Mouse (Mus musculus) forebrain, embryonic 12.5 days (tissue): Measurements from ENCODE around the gene Gm8332. TPM values are rescaled to one million over a fixed set of nuclear protein-coding genes. Genes with fewer than 3 reads are reported as not detected.
"Not testable (repeated sequence)": the region's sequence is repeated elsewhere in the genome, so short reads cannot be mapped to it uniquely, and the experiment has no call there.

ENCODE experiments used
- ATAC-seq: fragments of 200-750 bp; cut with Nextera tagmentation; 2 replicates; pipeline ENCODE4 v1.8.0; 2017; ENCODE audit warnings: moderate TSS enrichment; ENCODE audit not compliant: low FRiP score
- H3K27ac ChIP-seq: fragments of 300-500 bp; sonication (generic); 2 replicates; pipeline ENCODE4 v1.5.1; 2016; ENCODE audit warnings: mild to moderate bottlenecking
- H3K27me3 ChIP-seq: fragments of 300-500 bp; sonication (generic); 2 replicates; pipeline ENCODE4 v1.6.1; 2016; ENCODE audit warnings: mild to moderate bottlenecking
- H3K36me3 ChIP-seq: fragments of 300-500 bp; sonication (generic); replicated peaks from 2 replicates; pipeline ENCODE4 v1.6.1; 2016; ENCODE audit warnings: mild to moderate bottlenecking
- H3K4me1 ChIP-seq: fragments of 300-500 bp; sonication (generic); 2 replicates; pipeline ENCODE4 v1.6.1; 2016
- H3K4me2 ChIP-seq: fragments of 300-500 bp; sonication (generic); 2 replicates; pipeline ENCODE4 v1.6.1; 2016; ENCODE audit warnings: mild to moderate bottlenecking, moderate library complexity
- H3K4me3 ChIP-seq: fragments of 300-500 bp; sonication (generic); replicated peaks from 2 replicates; pipeline ENCODE4 v1.5.1; 2016; ENCODE audit warnings: mild to moderate bottlenecking
- H3K9ac ChIP-seq: fragments of 300-500 bp; sonication (generic); 2 replicates; pipeline ENCODE4 v1.6.1; 2016; ENCODE audit warnings: mild to moderate bottlenecking
- H3K9me3 ChIP-seq: fragments of 300-500 bp; sonication (generic); 2 replicates; pipeline ENCODE4 v1.6.1; 2016
- WGBS: fragments of 180-500 bp; shearing (Covaris S2); methylation state at CpG from one replicate; pipeline ENCODE4 v1.1.7; 2016; 5-methylcytosine and 5-hydroxymethylcytosine counted together
- polyA plus RNA-seq: library from polyadenylated mRNA; unstranded; fragments of >200 nt; fragmentation: Nextera tagmentation; extraction: Ambion mirVana; gene quantifications from 2 replicates; pipeline ENCODE4 v1.2.1, GENCODE M21; 2016

The Gm8332 gene
- polyA plus RNA-seq: not detected in 2 replicates

DNA sequence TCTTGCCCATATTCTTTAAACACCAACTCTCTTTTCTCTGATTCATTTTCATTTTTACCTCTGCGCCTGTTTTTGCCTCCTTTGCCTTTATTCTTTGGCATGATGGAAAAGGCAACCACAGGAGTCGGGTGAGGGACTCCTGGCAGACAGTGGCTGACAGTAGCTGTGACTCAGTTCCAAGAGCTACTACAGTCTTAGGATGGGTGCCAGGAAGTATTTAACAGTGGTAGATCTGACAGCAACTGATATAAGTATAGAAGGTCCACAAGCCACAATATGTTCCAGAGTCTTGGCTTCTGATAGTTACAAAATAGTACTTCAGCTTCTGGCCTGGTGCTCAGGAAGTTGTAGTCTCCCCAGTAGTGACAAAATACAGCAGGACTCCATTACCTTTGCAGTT, at the start of gene Gm8332:
Gm8332 (minus strand) TSS at position 101 of the 400 bp plus-strand sequence.
- not testable (repeated sequence) for H3K27ac ChIP-seq, H3K9ac ChIP-seq, H3K4me3 ChIP-seq, H3K36me3 ChIP-seq, H3K4me1 ChIP-seq, H3K9me3 ChIP-seq, H3K4me2 ChIP-seq, ATAC-seq, H3K27me3 ChIP-seq
- 83% methylated on average over 2 of the region's 2 CpGs for WGBS

DNA sequence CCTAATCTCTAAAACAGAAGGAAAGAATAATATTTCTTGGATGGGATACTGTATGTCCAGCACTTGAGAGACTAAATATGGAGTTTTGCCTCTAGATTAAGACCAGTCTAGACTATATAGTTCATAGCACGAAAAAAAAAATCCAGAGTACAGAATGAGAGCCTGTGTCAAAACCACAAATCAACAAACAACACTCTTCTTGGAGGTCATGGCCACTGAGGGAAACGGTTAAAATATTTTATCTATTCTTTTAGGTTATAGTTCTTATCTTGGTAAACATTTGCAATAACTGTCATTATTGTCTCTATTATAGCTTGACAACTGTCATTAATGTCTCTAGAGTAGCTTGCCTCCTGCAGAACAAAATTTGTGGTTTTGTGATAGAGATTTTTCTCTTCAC, 47.3 kb upstream of the Gm8332 start:
- not testable (repeated sequence) for H3K4me1 ChIP-seq, H3K36me3 ChIP-seq, H3K27ac ChIP-seq, H3K27me3 ChIP-seq, H3K4me2 ChIP-seq, H3K9me3 ChIP-seq, H3K4me3 ChIP-seq, ATAC-seq, H3K9ac ChIP-seq
- 75% methylated on average over 2 of the region's 2 CpGs for WGBS

DNA sequence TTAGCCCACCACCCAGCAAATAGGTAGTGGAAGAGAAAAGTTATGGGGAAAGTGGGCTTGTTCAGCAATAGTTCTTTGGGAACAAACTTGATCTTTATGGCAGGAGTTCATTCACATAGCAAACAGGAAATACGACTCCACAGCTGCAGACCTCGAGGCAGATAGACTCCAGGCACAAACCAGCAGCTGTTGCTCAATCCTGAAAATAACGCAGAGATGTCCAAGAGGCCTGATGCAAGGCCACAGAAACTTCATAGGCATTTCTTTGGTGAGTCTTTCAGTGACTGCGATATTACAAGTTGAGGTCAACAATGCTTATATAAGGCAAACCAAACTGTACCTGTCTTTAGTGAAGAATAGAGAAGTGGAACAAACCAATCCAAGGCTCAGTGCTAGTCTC, 43.2 kb upstream of the Gm8332 start:
- not testable (repeated sequence) for H3K27me3 ChIP-seq, H3K4me2 ChIP-seq, H3K27ac ChIP-seq, ATAC-seq, H3K9ac ChIP-seq, H3K4me1 ChIP-seq, H3K4me3 ChIP-seq, H3K9me3 ChIP-seq, H3K36me3 ChIP-seq
- WGBS: 82% methylated on average over 4 of the region's 4 CpGs

DNA sequence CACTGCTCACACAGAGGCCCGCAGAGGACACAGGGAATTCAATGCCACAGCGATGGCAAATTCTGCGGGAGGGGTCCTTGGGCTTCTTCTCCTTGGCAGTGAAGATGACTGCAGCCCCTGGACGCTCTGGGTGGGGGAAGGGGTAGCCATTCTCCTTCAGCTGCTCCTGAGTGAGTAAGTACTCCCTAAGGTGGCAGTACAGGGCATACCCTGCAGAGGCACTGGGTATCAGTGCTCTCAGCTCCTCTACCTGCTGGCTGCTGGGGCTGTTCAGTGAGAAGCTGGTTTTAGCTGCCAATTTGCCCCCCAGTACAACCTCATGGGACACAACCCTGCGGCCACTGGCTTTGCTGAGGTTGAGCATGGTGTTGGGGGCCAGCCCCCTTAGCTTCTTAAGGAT, 35.3 kb upstream of the Gm8332 start:
- H3K4me2 ChIP-seq, H3K36me3 ChIP-seq, H3K9ac ChIP-seq, H3K4me3 ChIP-seq, H3K27me3 ChIP-seq, H3K9me3 ChIP-seq, ATAC-seq, H3K4me1 ChIP-seq, H3K27ac ChIP-seq: not testable (repeated sequence)
- 86% methylated on average over 5 of the region's 5 CpGs for WGBS

DNA sequence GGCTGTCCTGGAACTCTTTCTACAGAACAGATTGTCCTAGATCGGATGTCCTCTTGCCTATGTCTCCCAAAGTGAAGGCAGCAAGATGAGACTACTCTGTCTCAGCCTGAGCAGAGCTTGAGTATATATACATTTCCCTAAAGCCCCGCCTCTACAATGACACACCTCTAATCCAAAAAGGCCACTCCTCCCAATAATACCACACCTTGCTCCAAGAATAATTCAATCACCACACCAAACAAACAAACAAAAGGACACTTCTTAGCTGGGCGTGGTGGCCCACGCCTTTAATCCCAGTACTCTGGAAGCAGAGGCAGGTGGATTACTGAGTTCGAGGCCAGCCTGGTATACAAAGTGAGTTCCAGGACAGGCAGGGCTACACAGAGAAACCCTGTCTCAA, 24.5 kb upstream of the Gm8332 start, which contains the start of gene Gm5662:
Gm5662 (minus strand) TSS at position 101 of the 400 bp plus-strand sequence.
- 89% methylated on average over 5 of the region's 5 CpGs for WGBS
- not testable (repeated sequence) for H3K9me3 ChIP-seq, ATAC-seq, H3K4me3 ChIP-seq, H3K27me3 ChIP-seq, H3K36me3 ChIP-seq, H3K4me1 ChIP-seq, H3K9ac ChIP-seq, H3K4me2 ChIP-seq, H3K27ac ChIP-seq

DNA sequence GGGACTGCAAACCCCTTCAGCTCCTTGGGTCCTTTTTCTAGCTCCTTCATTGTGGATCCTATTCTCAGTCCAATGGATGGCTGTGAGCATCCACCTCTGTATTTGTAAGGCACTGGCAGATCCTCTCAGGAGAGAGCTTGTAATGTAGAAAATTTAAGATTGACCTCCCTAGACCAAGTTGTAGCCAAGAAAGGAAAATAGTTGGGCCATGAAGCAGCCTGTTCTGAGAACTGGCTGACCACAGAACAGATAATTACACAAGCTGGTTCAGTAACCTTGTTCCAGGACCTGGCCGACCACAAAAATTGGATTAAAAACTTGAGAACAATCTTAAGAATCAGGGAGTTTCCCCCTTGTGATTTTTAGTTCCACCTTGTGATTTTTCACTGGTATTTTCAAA, 7.3 kb upstream of the Gm8332 start:
- 53% methylated on average over 1 of the region's 1 CpGs for WGBS
- H3K27ac ChIP-seq: no peak overlapping the region
- no peak overlapping the region for H3K4me2 ChIP-seq
- no peak overlapping the region for H3K9ac ChIP-seq
- no peaks in the 10 kb centered on the region; the same call in 1 of the 2 replicates for H3K9me3 ChIP-seq
- no peaks in the 10 kb centered on the region for H3K4me1 ChIP-seq
- no peak overlapping the region for H3K4me3 ChIP-seq
- no peak for ATAC-seq
- no peaks in the 10 kb centered on the region for H3K27me3 ChIP-seq
- no peaks in the 10 kb centered on the region for H3K36me3 ChIP-seq

DNA sequence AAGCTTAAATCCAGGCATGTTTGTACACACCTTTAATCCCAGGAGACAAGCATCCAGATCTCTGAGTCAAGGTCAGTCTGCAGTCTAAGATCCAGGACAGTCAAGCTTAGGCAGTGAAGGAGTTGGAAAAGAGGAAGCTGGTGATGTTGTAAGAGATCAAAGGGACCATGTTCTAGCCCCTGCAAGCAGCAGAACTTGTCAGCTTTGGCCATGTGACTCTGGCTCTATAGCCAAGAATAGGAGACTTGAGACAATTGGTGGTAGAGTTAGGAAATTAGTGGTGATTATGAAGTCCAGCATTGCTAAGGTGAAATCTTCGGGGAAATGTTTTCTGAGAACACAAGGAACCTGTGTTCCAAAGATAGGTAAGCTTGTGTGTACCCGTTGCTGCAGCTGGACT, 6.0 kb upstream of the Gm8332 start:
- ATAC-seq, H3K27ac ChIP-seq, H3K4me1 ChIP-seq, H3K4me2 ChIP-seq, H3K9ac ChIP-seq, H3K4me3 ChIP-seq, H3K9me3 ChIP-seq, H3K36me3 ChIP-seq, H3K27me3 ChIP-seq: not testable (repeated sequence)
- 61% methylated on average over 2 of the region's 2 CpGs for WGBS

DNA sequence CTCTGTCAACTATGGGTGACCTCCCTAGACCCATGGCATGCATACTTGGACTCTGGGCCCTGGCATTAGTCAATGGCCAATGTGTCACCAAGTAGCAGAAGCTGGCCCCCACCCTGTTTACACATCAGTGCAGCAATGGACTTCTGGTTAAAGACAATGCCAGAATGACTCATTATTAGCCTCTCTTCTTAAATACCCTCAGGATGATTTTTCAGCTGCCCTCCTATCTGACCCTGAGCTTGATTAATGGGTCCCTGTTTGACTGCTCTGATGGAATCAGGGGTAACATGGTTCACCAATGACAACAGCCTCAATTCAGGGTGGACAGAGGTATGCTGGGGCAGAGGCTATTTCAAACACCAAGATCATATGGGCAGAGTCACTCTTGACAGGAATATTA, 4.1 kb downstream of the Gm8332 start:
- not testable (repeated sequence) for ATAC-seq, H3K27ac ChIP-seq, H3K4me3 ChIP-seq, H3K9me3 ChIP-seq, H3K4me1 ChIP-seq, H3K9ac ChIP-seq, H3K36me3 ChIP-seq, H3K27me3 ChIP-seq, H3K4me2 ChIP-seq

DNA sequence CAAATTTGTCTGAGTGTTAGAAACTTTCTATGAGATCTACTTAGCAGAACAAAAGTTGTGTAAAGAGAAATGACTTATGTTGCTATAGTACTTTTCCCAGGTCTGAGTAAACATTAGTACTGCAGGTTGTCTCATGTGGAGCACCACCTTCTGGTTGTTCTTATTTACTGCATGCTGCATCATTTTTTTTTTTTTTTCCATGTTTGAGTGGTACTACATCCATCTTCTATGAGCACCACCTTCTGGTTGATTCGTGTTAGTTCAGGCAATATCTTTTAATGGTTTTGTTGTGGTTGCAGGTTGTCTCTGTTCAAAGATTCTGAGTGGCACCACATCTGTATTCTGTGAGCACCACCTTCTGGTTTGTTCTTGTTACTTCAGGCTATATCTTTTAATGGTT, 7.0 kb downstream of the Gm8332 start:
- H3K27ac ChIP-seq, H3K4me1 ChIP-seq, H3K9me3 ChIP-seq, H3K36me3 ChIP-seq, ATAC-seq, H3K4me2 ChIP-seq, H3K9ac ChIP-seq, H3K27me3 ChIP-seq, H3K4me3 ChIP-seq: not testable (repeated sequence)
- 47% methylated on average over 1 of the region's 1 CpGs for WGBS

DNA sequence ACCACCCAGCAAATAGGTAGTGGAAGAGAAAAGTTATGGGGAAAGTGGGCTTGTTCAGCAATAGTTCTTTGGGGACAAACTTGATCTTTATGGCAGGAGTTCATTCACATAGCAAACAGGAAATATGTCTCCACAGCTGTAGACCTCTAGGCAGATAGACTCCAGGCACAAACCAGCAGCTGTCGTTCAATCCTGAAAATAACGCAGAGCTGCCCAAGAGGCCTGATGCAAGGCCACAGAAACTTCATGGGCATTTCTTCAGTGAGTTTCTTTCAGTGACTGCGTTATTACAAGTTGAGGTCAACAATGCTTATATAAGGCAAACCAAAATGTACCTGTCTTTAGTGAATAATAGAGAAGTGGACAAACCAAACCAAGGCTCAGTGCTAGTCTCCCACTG, 30.5 kb downstream of the Gm8332 start:
- WGBS: 93% methylated on average over 3 of the region's 3 CpGs
- Histone ChIP-seq H3K27me3 (no peaks in the 10 kb centered on the region), H3K9ac (no peak overlapping the region), H3K27ac (no peak overlapping the region), H3K4me3 (no peak overlapping the region), H3K4me2 (no peak overlapping the region), H3K9me3 (no peaks in the 10 kb centered on the region), H3K4me1 (no peaks in the 10 kb centered on the region), H3K36me3 (no peaks in the 10 kb centered on the region)
- ATAC-seq: no peak

DNA sequence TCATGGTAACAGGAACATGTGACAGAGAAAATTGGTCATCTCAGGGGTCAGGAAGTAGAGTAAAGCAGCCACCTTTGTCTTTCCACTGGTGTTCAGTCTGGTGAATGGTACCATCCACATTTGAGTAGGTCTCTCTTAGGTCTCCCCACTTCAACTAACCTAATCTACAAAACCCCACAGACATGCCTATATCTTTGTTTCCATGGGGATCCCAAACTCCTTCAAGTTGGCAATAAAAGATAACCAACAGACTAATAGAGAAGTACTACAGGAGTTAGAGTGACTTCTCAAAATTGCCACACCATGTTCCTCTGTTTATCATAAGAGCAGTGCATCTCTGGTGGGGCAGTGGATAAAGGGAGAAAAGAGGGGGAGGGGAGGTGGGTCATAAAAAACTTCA, 31.8 kb downstream of the Gm8332 start:
- ATAC-seq, H3K4me3 ChIP-seq: not testable (repeated sequence)

DNA sequence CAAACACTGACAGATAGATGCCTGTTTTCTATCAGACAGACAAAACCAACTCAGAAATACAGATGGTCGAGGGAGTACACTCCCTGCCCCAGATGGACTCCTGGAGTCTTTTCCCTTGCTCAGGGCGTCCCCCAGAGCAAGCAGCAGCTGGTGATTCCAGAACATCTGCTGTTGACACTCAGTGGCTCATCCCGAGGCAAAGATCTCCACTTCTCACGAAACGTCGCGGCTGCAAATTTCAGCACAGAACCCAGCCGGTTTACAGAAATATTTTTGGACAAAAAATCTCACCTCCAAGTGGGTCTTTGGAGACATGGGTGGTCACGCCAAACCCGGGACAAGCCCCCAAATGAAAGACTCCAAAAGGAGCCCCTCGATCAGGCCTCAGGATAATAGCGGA, 35.3 kb downstream of the Gm8332 start:
- H3K27me3 ChIP-seq: no peaks in the 10 kb centered on the region
- no peaks in the 10 kb centered on the region for H3K36me3 ChIP-seq
- no peak overlapping the region for H3K4me3 ChIP-seq
- H3K27ac ChIP-seq: no peak overlapping the region
- WGBS: 89% methylated on average over 12 of the region's 12 CpGs
- no peaks in the 10 kb centered on the region for H3K9me3 ChIP-seq
- no peak overlapping the region for H3K9ac ChIP-seq
- no peak for ATAC-seq
- no peaks in the 10 kb centered on the region for H3K4me1 ChIP-seq
- H3K4me2 ChIP-seq: no peak overlapping the region

More for the DNA sequence above, 31.8 kb downstream of the Gm8332 start:
- not testable (repeated sequence) for H3K4me1 ChIP-seq, H3K4me2 ChIP-seq, H3K27me3 ChIP-seq, H3K27ac ChIP-seq, H3K9ac ChIP-seq, H3K36me3 ChIP-seq, H3K9me3 ChIP-seq

DNA sequence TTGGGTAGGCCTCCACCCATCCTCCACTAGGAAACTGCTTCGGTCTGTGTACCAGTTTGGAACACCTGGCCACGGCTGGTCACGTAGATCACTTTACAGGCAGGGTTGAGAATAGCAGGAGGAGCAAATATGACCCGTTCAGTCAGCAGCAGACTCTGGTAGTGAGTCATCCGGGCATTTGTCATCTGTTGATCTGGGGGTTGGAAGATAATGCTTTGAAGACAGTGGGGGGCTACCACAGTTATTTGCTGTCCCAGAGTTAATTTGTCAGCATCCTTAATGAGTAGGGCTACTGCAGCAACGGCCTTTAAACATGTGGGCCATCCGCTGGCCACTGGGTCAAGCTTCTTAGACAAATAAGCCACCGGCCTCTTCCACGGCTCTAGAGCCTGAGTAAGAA, 38.4 kb downstream of the Gm8332 start:
- H3K9me3 ChIP-seq, H3K4me2 ChIP-seq, ATAC-seq, H3K36me3 ChIP-seq, H3K27me3 ChIP-seq, H3K4me1 ChIP-seq, H3K4me3 ChIP-seq, H3K27ac ChIP-seq, H3K9ac ChIP-seq: not testable (repeated sequence)
- WGBS: 91% methylated on average over 9 of the region's 9 CpGs

DNA sequence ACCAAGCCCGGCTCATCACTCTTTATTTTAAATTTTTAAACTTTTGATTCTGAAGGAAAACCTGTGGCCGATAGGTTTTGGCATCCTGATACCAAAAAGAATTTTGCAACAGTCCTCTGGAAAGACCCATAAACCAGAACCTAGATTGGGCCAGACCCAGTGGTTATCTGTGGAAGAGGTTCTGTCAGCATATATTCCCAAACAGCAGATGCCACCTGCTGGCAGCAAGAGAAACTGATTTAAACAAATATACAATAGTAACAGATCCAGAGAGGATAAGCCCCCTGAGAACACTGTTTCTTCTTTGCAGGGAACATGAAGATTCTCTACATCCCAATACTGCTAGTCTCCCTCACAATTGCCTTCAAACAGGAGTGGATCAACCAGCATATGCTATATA, 47.0 kb downstream of the Gm8332 start:
- Histone ChIP-seq H3K4me3 (no peak overlapping the region), H3K9ac (no peak overlapping the region), H3K4me1 (no peaks in the 10 kb centered on the region), H3K27ac (no peak overlapping the region), H3K4me2 (no peak overlapping the region), H3K27me3 (no peaks in the 10 kb centered on the region), H3K36me3 (no peaks in the 10 kb centered on the region), H3K9me3 (no peaks in the 10 kb centered on the region)
- no peak for ATAC-seq
- 93% methylated on average over 2 of the region's 2 CpGs for WGBS
